Mouse (Mus musculus): ENCODE results near the gene Mvd.

- TF ChIP-seq POLR2A (IDR thresholded peaks at IDR 0.05; ENCODE audit: borderline replicate concordance, extremely low read depth, low read depth, low read length) (0 out of 2 replicates have a peak, but pooled peaks have one; percentile 34), CTCF (IDR thresholded peaks at IDR 0.05; ENCODE audit: insufficient read depth, low read length) (no peak)
Observed at GRCm38 (mm10) chr8:122430058-122430636, 13.1 kb downstream of the Mvd start.
